Mouse (Mus musculus): ENCODE data around the gene Papss2.

The Papss2 gene

GRCm38 (mm10) chr19:32567025-32567424 is 28.6 kb upstream of the Papss2 start:
- Histone ChIP-seq H3K36me3 (ENCODE audit: insufficient read depth, low read length) (no peaks in the 10 kb centered on the region), H3K4me1 (replicated peaks; ENCODE audit: low read depth, low read length) (no peaks in the 10 kb centered on the region), H3K9me3 (ENCODE audit: low read length) (peaks cover 4% of the 10 kb centered on the region), H3K27me3 (ENCODE audit: insufficient read depth, low read length) (no peaks in the 10 kb centered on the region), H3K4me3 (replicated peaks; ENCODE audit: low read length) (no peak overlapping the region)
- TF ChIP-seq POU5F1 (IDR thresholded peaks at IDR 0.05; ENCODE audit: borderline replicate concordance, low read length) (no peak), CTCF (conservative IDR thresholded peaks at IDR 0.05; ENCODE audit: low read length) (no peak), NANOG (IDR thresholded peaks at IDR 0.05; ENCODE audit: borderline replicate concordance, low read length) (no peak)

GRCm38 (mm10) chr19:32567447-32567846 is 28.1 kb upstream of the Papss2 start:
- Histone ChIP-seq H3K36me3 (ENCODE audit: insufficient read depth, low read length) (no peaks in the 10 kb centered on the region), H3K4me3 (replicated peaks; ENCODE audit: low read length) (no peak overlapping the region), H3K9me3 (ENCODE audit: low read length) (peaks cover 3% of the 10 kb centered on the region), H3K4me1 (replicated peaks; ENCODE audit: low read depth, low read length) (no peaks in the 10 kb centered on the region), H3K27me3 (ENCODE audit: insufficient read depth, low read length) (no peaks in the 10 kb centered on the region)
- TF ChIP-seq POU5F1 (IDR thresholded peaks at IDR 0.05; ENCODE audit: borderline replicate concordance, low read length): no peak
- TF ChIP-seq CTCF (conservative IDR thresholded peaks at IDR 0.05; ENCODE audit: low read length): no peak
- no peak for TF ChIP-seq NANOG (IDR thresholded peaks at IDR 0.05; ENCODE audit: borderline replicate concordance, low read length)

- H3K27me3 ChIP-seq (ENCODE audit: insufficient read depth, low read length): no peaks in the 10 kb centered on the region
- H3K9me3 ChIP-seq (ENCODE audit: low read length): no peaks in the 10 kb centered on the region
- H3K4me1 ChIP-seq (replicated peaks; ENCODE audit: low read depth, low read length): no peaks in the 10 kb centered on the region
- no peak overlapping the region for H3K4me3 ChIP-seq (replicated peaks; ENCODE audit: low read length)
- TF ChIP-seq POU5F1 (IDR thresholded peaks at IDR 0.05; ENCODE audit: borderline replicate concordance, low read length) (no peak), NANOG (IDR thresholded peaks at IDR 0.05; ENCODE audit: borderline replicate concordance, low read length) (no peak), CTCF (conservative IDR thresholded peaks at IDR 0.05; ENCODE audit: low read length) (no peak)
- H3K36me3 ChIP-seq (ENCODE audit: insufficient read depth, low read length): no peaks in the 10 kb centered on the region
Observed at GRCm38 (mm10) chr19:32568470-32568869, 27.1 kb upstream of the Papss2 start.

- Histone ChIP-seq H3K4me3 (replicated peaks; ENCODE audit: low read length) (no peak overlapping the region), H3K4me1 (replicated peaks; ENCODE audit: low read depth, low read length) (no peaks in the 10 kb centered on the region), H3K9me3 (ENCODE audit: low read length) (no peaks in the 10 kb centered on the region), H3K36me3 (ENCODE audit: insufficient read depth, low read length) (no peaks in the 10 kb centered on the region), H3K27me3 (ENCODE audit: insufficient read depth, low read length) (no peaks in the 10 kb centered on the region)
- TF ChIP-seq POU5F1 (IDR thresholded peaks at IDR 0.05; ENCODE audit: borderline replicate concordance, low read length) (no peak), NANOG (IDR thresholded peaks at IDR 0.05; ENCODE audit: borderline replicate concordance, low read length) (no peak), CTCF (conservative IDR thresholded peaks at IDR 0.05; ENCODE audit: low read length) (no peak)
Observed at GRCm38 (mm10) chr19:32568961-32569653, 26.5 kb upstream of the Papss2 start.

GRCm38 (mm10) chr19:32569725-32570124 is 25.9 kb upstream of the Papss2 start:
- H3K27me3 ChIP-seq (ENCODE audit: insufficient read depth, low read length): no peaks in the 10 kb centered on the region
- no peaks in the 10 kb centered on the region for H3K36me3 ChIP-seq (ENCODE audit: insufficient read depth, low read length)
- no peak overlapping the region for H3K4me3 ChIP-seq (replicated peaks; ENCODE audit: low read length)
- H3K9me3 ChIP-seq (ENCODE audit: low read length): no peaks in the 10 kb centered on the region
- H3K4me1 ChIP-seq (replicated peaks; ENCODE audit: low read depth, low read length): no peaks in the 10 kb centered on the region
- TF ChIP-seq CTCF (conservative IDR thresholded peaks at IDR 0.05; ENCODE audit: low read length) (no peak), NANOG (IDR thresholded peaks at IDR 0.05; ENCODE audit: borderline replicate concordance, low read length) (no peak), POU5F1 (IDR thresholded peaks at IDR 0.05; ENCODE audit: borderline replicate concordance, low read length) (no peak)

- TF ChIP-seq CTCF (conservative IDR thresholded peaks at IDR 0.05; ENCODE audit: low read length) (no peak), NANOG (IDR thresholded peaks at IDR 0.05; ENCODE audit: borderline replicate concordance, low read length) (no peak), POU5F1 (IDR thresholded peaks at IDR 0.05; ENCODE audit: borderline replicate concordance, low read length) (no peak)
- no peaks in the 10 kb centered on the region for H3K27me3 ChIP-seq (ENCODE audit: insufficient read depth, low read length)
- H3K4me1 ChIP-seq (replicated peaks; ENCODE audit: low read depth, low read length): no peaks in the 10 kb centered on the region
- H3K4me3 ChIP-seq (replicated peaks; ENCODE audit: low read length): no peak overlapping the region
- H3K36me3 ChIP-seq (ENCODE audit: insufficient read depth, low read length): no peaks in the 10 kb centered on the region
- H3K9me3 ChIP-seq (ENCODE audit: low read length): no peaks in the 10 kb centered on the region
Observed at GRCm38 (mm10) chr19:32572191-32572590, 23.4 kb upstream of the Papss2 start.

GRCm38 (mm10) chr19:32573259-32573658 is 22.3 kb upstream of the Papss2 start:
- Histone ChIP-seq H3K4me1 (replicated peaks; ENCODE audit: low read depth, low read length) (no peaks in the 10 kb centered on the region), H3K36me3 (ENCODE audit: insufficient read depth, low read length) (no peaks in the 10 kb centered on the region), H3K4me3 (replicated peaks; ENCODE audit: low read length) (no peak overlapping the region), H3K27me3 (ENCODE audit: insufficient read depth, low read length) (no peaks in the 10 kb centered on the region), H3K9me3 (ENCODE audit: low read length) (no peaks in the 10 kb centered on the region)
- TF ChIP-seq NANOG (IDR thresholded peaks at IDR 0.05; ENCODE audit: borderline replicate concordance, low read length) (no peak), CTCF (conservative IDR thresholded peaks at IDR 0.05; ENCODE audit: low read length) (no peak), POU5F1 (IDR thresholded peaks at IDR 0.05; ENCODE audit: borderline replicate concordance, low read length) (no peak)

GRCm38 (mm10) chr19:32574846-32575245 is 20.7 kb upstream of the Papss2 start:
- no peaks in the 10 kb centered on the region for H3K9me3 ChIP-seq (ENCODE audit: low read length)
- no peak overlapping the region for H3K4me3 ChIP-seq (replicated peaks; ENCODE audit: low read length)
- TF ChIP-seq POU5F1 (IDR thresholded peaks at IDR 0.05; ENCODE audit: borderline replicate concordance, low read length): no peak
- TF ChIP-seq CTCF (conservative IDR thresholded peaks at IDR 0.05; ENCODE audit: low read length): no peak
- TF ChIP-seq NANOG (IDR thresholded peaks at IDR 0.05; ENCODE audit: borderline replicate concordance, low read length): no peak
- no peaks in the 10 kb centered on the region for H3K27me3 ChIP-seq (ENCODE audit: insufficient read depth, low read length)
- no peaks in the 10 kb centered on the region for H3K36me3 ChIP-seq (ENCODE audit: insufficient read depth, low read length)
- no peaks in the 10 kb centered on the region for H3K4me1 ChIP-seq (replicated peaks; ENCODE audit: low read depth, low read length)

GRCm38 (mm10) chr19:32577749-32578148 is 17.8 kb upstream of the Papss2 start:
- H3K36me3 ChIP-seq (ENCODE audit: insufficient read depth, low read length): no peaks in the 10 kb centered on the region
- TF ChIP-seq POU5F1 (IDR thresholded peaks at IDR 0.05; ENCODE audit: borderline replicate concordance, low read length) (no peak), CTCF (conservative IDR thresholded peaks at IDR 0.05; ENCODE audit: low read length) (no peak), NANOG (IDR thresholded peaks at IDR 0.05; ENCODE audit: borderline replicate concordance, low read length) (no peak)

More at GRCm38 (mm10) chr19:32577749-32578148, 17.8 kb upstream of the Papss2 start:
- Histone ChIP-seq H3K4me1 (replicated peaks; ENCODE audit: low read depth, low read length) (no peaks in the 10 kb centered on the region), H3K9me3 (ENCODE audit: low read length) (no peaks in the 10 kb centered on the region), H3K27me3 (ENCODE audit: insufficient read depth, low read length) (no peaks in the 10 kb centered on the region), H3K4me3 (replicated peaks; ENCODE audit: low read length) (no peak overlapping the region)

Data from E14TG2a.4 (cell line).